Mouse (Mus musculus) adrenal gland, postnatal 14 days (tissue): ENCODE data around the gene Havcr1. TPM values are rescaled to one million over a fixed set of nuclear protein-coding genes. Genes with fewer than 3 reads are reported as not detected.
A peak's percentile ranks its signal among the peaks of the same experiment; 100 is the strongest.
"Not testable (repeated sequence)": the region's sequence is repeated elsewhere in the genome, so short reads cannot be mapped to it uniquely, and the experiment has no call there.

Experiments
- DNase-seq: peaks from one replicate; pipeline ENCODE4 v3.0.0; 2021; ENCODE audit warnings: mixed read lengths
- long read RNA-seq, 2 experiments: library from polyadenylated mRNA; stranded (forward); transcript quantifications; one replicate each; pipeline ENCODE4 v2.0.0; 2021
- total RNA-seq: library from RNA; stranded (reverse); gene quantifications from 2 replicates; pipeline ENCODE4 v1.2.3, GENCODE M21; 2021

The Havcr1 gene
- total RNA-seq = 0.64 TPM in 1 of 2 replicates, not detected in the other
- long read RNA-seq, experiment 1 = 0 reads
- long read RNA-seq, experiment 2 = 0 reads

DNA sequence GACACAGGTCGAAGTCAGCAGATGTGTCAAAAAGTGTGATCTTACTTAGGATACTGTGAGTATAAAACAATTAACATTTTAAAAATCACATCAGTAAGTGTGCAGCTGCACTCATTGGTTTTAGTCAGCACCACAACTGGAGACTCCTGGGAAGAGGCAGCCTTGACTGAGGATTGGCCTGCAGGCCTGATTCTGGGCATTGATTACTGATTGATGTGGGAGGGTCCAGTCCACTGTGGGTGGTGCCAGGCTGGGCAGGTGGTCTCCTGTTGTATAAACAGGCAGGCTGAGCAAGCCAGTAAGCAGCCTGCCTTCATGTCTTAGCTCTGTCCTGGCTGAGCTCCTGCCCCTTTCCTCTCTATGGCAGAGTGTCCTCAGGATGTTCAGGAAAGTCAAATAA is at the start of gene Havcr1:
TSS of gene Havcr1 (plus strand) at position 5 of the 400 bp plus-strand sequence.
- not testable (repeated sequence) for DNase-seq

DNA sequence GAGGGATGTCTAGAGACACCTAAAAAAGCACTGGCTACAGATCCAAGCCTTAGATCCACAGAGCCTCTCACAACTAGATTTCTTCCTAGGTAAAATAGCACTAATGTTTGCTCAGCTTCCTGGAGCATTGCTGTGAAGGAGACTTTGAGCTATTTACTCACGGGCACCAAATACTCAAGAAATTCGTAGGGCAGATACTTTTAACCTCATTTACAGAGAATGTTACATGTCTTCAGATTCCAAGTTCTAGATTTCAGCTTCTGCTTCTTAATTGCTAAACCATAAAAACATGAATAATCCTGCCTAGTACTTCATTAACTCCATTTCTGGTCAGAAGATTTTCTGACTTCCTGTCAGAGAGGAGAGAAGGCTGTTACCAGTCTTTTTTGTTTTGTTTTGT is 44.7 kb upstream of the Havcr1 start:
- DNase-seq = no peak

DNA sequence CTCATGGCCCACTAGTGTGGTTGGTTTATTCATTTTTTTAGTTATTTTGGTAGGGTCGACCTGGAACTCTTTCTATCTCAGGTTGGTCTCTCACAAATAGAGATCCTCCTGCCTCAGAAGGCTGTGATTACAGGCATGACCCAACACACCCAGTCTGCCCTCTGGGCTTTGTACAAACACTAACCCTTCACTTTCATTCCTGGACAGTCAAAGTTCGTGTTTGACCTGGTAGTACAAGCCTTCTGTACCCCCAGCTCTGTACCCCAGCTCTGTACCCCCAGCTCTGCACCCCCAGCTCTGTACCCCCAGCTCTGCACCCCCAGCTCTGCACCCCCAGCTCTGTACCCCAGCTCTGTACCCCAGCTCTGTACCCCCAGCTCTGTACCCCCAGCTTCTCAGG is 39.0 kb upstream of the Havcr1 start:
- not testable (repeated sequence) for DNase-seq

DNA sequence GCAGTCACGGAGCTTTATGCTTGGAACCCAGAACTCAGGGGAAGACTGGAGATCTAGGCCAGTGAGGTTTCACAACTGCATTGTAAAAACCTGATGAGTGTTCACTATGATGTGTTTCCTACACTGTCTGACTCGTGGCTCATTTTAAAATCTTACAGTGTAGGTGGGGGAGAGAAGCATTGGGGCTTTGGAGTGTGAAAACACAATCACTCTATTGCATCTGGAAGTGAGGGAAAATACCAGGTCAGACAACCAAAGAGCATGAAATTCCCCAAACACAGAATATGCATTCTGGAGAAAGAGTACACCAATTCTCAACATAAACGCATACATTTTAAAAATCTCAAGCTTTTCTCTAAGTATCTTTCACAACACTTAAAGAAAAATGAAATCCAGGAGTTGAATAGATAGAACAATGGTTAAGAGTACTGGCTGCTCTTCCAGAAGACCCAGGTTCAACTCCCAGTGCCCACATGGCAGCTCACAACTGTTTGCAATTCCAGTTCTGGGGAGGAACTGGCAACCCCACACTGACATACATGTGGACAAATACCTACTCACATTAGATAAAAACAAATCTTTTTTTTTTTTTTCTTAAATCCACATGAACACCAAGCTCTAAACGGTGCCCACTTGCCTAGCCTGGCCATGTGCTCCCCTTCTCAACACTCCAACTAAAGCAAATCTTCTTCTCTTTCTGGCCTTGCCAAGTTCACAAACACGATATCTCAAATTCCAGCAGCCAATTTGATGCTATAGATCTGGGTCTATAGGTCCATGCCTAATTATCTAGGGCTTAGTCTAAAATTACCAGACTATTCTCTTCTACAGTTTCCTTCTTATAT is 37.2 kb upstream of the Havcr1 start:
- DNase-seq = no peak

DNA sequence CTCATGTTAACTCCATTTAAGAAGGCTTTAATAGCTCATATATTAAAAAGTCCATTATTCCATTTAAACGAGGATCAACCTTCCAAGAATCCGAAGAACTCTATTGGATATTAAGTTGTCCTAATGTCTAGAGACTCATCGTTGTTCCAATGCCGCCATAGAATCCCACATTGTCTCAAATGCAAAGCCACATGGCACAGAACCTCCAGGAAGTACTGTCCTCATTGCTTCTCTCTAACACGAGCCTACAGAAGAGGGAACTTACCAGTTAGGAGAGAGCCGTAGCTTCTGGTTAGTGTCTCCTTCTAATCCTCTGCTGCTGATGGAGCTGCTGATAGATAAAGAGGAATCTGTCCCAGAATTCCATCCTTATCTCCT is 36.6 kb upstream of the Havcr1 start:
- DNase-seq = no peak

DNA sequence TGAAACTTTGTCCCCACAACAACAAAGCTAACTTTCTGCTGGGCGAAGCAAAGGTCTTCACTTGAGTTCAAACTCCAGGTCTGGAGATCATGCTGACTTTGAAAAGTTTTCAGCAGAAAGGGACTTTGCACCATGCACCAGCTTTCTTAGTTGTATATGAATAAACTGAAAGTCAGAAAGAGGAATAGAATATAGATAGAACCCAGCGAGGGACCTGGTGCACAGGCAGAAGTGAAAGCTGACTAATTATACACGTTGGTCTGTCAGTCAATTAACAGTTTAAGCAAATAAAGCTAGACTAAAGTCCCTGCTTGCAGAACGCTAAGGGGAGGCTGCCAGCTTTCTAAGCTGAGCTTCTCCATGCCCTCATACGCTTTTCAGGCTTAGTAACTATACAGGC is 36.0 kb upstream of the Havcr1 start:
- no peak for DNase-seq

DNA sequence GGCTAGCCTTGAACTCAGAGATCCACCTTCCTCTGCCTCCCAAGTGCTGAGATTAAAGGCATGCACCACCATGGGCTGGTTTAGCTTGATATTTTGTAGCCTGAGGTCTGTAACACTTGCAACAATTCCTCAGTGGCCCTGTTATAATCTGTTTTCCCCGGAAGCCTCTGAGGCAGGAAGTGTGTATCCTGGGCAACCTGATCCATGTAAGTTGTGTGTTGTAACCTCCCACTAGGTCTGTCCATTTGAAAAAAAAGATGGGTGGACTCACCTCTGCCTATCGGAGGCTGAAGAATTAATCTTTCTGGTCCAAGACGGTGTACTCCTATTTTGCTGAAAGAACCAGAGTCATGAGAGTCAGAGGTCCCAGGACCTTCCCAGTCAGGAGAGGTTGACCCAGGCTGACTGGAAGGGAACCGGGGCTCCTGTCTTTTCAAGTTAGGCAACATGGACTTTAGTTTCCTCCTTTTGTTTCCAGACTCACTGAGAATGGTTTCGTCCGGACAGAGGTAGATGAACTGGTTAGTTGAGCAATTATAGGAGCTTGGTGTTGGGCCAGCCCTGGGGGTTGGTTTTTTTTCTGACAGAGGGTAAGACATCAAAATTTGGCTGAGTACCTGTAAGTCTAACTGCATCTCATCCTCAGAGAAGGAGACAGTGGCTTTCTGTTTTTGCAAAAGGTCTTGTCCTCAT is 28.1 kb upstream of the Havcr1 start, which contains the start of gene Timd2:
TSS of gene Timd2 (minus strand) at position 398 of the 693 bp plus-strand sequence.
- no peak for DNase-seq

DNA sequence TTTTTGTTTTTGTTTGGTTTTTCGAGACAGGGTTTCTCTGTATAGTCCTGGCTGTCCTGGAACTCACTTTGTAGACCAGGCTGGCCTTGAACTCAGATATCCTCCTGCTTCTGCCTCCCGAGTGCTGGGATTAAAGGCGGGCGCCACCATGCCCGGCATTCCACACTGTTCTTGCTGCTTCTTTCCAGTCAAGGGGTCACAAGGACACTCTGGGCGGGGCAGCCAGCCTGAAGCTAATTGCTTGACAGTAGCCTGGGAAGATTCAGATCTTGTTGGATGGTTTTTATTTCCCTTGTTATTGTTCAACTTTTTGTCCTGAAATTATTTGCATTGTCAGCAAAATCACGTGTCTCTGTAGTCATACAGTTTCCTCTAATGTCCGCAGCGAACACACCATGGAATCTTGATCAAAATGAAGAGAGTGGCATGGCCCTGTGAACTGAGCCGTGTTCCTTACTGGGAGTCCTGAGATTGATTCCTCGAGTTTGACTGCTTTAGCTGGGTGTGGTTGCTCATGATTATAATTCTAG is 3.3 kb upstream of the Havcr1 start:
- no peak for DNase-seq

DNA sequence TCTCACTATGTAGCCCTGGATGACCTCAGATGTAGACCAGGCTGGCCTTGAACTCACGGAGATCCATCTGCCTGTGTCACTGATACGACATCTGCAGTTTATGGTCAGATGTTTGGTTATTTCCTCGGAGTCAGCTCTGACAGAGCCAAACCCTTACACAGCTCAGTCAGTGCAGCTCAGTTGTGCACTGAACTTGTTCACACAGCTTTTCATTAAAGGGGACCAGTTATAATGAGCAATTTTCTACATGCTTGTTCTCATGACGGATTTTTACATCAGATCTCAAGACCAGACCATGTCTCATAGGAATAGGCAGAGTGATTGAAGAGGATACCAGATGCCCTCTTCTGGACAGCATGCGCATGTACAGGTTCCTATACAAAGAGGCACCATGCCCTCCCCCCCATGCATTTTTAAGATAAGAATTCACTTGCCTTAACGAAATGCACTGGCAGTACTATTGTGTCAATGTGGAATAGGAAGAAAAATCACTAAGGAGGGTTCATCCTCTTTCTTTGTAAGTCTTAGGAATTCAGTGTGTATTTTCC is 1.6 kb upstream of the Havcr1 start:
- peak; percentile 15 for DNase-seq

DNA sequence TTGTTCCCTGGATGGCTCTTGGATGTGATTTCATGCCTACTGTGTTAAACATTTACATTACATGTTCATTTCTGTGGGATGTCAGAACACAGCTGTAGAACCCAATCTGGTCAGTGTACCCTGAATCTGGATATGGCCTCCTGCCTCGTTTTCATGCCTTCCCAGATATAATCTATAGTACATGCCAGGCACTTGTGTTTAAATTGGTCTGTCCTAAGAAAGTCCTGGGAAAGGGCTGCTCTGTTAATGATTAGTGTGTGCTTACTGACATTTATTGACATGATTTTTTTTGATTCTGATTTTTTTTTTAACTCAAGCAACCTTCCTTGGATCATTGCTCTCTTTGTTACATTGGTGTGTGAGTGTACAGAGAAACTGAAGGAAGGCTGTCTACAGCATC is 263 bp upstream of the Havcr1 start:
- no peak for DNase-seq

DNA sequence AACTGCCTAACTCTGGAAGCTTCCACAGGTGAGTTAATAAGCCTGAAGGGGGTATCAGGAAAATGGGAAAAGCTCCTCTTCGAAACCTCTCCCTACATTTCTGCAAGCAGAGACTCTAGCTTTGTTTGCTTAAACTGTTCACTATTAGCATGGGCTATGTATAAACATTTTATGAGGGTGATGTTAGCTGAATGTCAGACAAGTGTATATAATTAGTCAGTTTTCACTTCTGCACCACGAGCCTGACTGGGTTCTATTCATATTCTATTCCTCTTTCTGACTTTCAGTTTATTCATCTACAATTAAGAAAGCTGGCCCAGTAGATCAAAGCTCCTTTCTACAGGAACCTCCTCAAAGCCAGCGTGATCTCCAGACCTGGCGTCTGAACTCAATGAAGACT is 4.6 kb downstream of the Havcr1 start:
- no peak for DNase-seq

DNA sequence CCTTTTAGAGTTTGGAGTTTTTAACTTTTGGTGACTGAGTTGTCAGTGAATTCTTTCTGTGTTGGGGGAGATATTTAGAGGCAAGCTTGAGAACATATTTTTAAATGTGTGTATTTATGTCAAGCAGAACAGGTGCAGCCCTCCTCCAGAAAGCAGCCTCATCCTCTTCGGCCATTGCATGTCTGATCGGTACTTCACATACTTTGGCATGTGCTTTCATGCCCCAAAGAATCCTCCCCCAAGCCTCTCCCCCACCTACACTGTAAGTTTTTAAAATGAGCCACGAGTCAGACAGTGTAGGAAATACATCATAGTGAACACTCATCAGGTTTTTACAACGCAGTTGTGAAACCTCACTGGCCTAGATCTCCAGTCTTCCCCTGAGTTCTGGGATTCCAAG is 6.0 kb downstream of the Havcr1 start:
- DNase-seq = no peak

DNA sequence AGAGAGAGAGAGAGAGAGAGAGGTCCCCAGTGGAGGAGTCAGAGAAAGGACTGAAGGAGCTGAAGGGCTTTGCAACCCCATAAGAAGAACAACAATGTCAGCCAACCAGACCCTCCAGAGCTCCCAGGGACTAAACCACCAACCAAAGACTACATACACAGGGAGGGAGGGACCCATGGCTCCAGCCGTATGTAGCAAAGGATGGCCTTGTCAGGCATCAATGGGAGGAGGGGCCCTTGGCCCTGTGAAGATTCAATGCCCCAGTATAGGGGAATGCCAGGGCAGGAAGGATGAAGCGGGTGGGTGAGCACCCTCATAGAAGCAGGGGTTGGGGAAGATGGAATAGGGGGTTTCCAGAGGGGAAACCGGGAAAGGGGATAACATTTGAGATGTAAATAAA is 6.8 kb downstream of the Havcr1 start:
- DNase-seq = no peak

DNA sequence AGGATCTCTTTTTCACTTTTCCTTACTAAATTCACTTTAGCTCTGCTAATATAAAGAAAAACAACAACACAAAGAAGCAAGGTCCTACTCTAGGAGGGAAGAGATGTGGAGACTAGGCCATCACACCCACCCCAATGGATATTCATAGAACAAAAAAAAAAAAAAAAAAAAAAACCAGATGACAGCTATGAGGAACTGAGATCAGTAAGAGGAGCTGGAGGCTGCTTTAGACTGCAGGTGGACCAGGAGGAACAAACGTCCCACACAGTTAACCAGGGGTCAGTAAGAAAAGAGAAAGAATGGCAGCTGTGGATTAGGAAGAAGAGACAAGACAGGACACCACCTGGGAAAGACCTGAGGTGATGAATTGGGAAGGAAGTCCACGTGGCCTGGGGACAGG is 13.1 kb downstream of the Havcr1 start:
- no peak for DNase-seq

DNA sequence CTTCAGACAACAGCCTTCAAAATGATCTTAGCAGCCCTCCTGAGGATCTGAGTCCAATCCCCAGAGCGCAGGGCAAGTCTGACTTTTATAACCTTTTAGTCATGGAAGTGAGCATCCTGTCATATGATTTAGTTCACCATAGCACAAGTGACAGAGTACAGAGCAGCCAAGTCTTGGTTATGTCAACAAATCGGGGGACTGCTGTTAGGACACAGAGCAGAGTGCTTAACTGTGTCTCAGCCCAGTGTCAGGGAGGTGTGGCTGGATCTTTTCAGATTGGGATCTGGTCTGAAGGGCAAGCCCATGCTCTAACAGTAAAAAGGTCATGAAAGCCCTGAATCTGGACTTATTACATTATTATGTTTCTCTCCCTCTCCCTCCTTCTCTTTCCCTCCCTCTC is 18.8 kb downstream of the Havcr1 start:
- no peak for DNase-seq

DNA sequence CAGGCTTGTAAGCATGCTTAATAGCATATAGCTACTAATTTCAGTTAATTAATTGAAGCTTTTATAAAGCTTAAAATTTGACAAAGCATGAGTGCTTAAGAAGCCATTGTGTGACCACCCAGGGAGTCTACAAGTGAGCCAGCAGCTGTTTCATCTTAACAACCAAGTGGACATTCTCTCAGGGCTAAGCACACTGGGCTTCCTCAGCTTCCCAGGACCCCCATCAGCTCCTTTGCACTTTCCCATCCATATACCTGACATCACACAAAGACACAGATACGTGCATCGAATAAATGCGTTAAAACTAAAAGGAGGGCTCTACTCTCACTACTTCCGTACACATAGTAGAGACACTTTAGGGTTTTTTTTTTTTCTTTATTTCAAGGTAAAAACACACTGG is 19.8 kb downstream of the Havcr1 start:
- DNase-seq = no peak

DNA sequence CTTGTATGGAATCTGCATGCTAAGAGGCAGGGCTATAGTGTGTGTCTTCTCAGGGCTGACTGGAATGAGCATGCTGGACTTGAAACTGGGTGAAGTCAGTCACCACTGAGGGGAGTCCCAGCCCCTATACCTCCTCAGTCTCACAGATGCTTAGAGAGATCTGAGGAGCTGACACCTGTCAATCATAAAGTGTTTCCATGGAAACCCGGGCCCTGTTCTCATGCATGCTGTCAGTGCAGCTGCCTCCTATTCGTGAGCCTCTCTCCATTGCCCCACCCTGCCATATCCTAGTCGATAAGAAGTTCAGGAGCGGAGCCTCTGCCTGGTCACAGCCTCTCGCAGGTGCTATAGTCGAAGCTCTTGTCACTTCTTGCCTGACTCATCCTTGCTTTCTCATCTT is 20.8 kb downstream of the Havcr1 start:
- not testable (repeated sequence) for DNase-seq

DNA sequence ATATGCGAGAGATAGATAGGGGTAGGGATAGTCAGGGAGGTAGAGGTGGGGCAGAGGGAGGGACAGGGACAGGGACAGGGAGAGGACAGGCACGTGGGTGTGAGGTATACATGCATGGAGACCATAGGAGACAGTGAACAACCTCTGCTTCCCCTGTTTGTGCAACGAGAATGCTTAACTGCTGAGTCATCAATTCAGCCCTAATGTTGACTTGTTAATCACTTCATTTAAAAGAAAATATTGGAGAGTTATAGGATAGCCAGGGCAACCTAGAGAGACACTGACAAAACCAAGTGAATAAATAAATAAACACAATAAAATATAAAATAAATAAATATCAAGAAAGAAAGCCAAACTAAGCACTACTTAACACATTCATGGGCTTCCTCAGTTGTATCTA is 42.0 kb downstream of the Havcr1 start:
- DNase-seq = no peak

DNA sequence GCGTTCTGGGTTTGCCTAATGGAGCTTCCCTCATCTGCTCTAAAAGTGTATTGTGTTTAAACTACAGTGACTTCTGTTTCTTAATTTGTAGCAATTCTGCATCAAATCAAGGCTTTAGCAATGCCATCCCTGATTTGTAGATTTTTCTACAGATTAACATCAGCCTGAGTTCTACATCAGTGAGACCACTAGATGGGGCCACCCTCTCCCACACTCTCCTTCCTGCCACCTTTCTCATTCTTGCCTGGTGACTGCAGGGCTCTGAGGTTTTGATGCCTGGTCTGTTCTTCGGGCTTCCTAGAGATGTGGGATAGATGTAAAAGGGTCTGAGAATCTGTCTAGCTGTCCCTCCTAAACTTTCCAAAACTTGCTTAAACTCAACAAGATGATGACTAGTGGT is 44.9 kb downstream of the Havcr1 start:
- no peak for DNase-seq

DNA sequence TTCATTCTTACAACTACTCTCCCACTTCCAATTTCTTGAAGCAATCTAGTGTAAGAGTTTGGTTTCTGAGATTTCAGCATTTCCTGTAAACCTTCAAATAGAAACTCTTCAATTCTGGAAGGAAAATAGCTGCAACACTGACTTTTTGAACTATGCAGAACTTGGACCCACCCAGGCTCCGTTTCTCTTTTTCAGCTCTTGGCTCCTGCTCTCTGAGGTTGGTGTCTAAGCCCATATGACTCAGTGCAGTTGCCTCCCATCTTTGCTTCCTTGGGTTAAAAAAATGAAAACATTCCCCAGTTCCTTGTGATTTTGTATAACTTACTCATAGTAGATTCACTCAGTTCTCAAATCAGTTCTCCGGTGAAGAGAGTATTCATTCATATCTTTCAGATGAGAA is 69.6 kb downstream of the Havcr1 start:
- no peak for DNase-seq

DNA sequence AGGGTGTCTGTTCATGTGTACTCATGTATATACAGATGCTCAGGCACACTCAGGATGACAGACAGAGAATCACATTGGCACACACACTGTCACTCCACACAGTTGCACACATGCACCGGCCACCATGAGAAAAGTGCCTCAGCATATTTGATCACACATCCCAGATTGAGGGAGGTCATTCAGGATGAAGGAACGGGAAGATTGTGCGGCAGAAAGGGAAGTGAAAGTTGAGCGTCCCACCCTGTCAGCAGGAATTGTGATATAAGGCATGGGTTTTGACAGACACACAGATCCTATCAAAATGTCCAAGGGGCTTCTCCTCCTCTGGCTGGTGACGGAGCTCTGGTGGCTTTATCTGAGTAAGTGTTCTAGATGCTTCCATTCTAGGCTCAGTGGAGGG is 75.6 kb downstream of the Havcr1 start, which contains the start of gene Timd4:
TSS of gene Timd4 (plus strand) at position 290 of the 400 bp plus-strand sequence.
- DNase-seq = no peak

DNA sequence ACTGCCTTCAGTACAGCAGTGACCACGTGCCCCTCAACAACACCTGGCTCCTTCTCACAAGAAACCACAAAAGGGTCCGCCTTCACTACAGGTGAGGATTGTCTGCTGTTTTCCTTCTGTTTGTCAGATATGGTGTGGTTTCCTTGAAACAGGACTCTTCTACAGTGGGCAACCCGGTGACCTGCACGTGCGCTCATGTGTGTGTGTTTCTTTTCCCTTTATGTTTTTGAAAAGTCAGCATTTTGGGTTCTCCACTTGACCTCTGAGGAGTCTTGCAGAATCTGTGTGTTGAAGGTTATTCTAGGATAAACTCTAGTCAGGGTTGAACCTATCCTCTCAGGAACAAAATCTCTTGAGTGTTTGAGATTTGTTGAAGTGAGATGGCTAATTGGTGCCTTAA is 82.8 kb downstream of the Havcr1 start:
- no peak for DNase-seq

DNA sequence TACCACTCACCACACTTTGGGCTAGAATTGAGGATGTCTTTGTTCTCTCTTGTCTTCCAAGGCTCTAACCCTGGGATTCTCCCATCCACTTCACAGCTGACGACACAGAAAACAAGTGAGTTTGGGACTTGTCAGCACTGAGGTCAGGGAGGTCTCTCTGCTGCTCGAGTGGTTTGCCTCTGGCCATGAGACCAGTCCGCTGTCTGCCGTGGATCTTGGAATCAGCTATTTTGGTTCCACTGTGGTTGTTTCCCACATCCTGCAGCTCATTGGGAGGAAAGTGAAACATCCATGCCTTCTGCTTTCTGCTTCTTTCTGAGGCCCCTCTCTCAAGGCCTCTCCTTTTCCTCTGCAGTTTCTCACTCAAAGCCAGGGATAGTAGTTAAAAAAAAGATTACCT is 85.0 kb downstream of the Havcr1 start:
- no peak for DNase-seq
